Mouse (Mus musculus) embryo, embryonic 10 days (tissue): ENCODE results near the gene Heg1.
A peak's percentile ranks its signal among the peaks of the same experiment; 100 is the strongest.

Source experiments
- DNase-seq: peaks from one replicate; pipeline ENCODE4 v3.0.0-alpha.2; 2015; ENCODE audit warnings: low spot score

Gene Heg1

GRCm38 (mm10) chr16:33772809-33773208 is 88.6 kb downstream of the Heg1 start:
- DNase-seq: no peak

DNA sequence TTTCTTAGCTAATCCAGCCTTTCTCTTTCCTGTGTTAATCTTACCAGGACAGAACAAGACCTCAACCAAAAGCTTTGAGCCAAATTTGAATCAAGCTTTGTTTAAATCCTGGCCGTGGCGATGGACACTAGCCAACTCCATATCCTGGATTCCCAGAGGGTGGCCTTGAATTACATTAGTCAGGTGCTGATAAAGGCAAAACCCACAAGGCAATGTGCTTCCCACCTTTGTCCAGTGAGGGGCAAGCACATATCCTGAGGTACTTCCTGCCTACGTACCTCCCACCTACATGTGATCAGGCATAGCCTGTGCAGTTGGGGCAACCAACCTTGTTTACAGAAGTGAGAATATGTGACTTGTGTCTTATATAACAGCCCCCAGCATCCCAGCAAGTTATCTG is 90.8 kb downstream of the Heg1 start:
- DNase-seq: no peak

DNA sequence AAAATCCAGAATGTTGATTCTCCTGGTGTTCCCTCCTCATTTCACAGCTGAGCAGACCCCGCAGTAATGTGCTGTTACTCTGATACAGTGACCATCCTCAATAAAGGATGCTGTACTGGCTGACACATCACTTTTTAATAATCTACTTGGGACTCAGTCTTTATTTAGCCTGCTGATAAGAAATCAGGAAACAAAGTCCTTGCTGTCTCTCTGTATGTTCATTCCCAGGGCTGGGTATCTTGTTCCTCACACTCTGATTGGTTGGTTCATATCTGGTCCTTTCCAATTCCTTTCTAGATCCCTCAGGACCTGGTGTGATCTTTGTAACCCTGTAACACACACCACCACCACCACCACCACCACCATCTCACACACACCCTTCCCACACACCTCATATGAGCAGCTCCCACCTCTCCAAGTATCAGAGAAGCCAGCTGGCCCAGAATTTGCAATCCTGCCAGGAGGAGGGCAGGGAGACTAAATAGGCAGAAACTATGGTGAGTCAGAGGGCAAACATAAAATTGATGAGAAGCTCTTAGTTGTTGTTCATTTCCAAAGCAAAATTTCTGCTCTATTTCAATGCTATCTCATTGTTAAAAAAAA is 91.7 kb downstream of the Heg1 start:
- no peak for DNase-seq

- no peak for DNase-seq
These were observed 92.8 kb downstream of the Heg1 start for GRCm38 (mm10) chr16:33776766-33777529.

- DNase-seq: no peak
These were observed 93.4 kb downstream of the Heg1 start for GRCm38 (mm10) chr16:33777607-33778006.

- no peak for DNase-seq
These were observed 97.9 kb downstream of the Heg1 start for GRCm38 (mm10) chr16:33781789-33782728.

DNA sequence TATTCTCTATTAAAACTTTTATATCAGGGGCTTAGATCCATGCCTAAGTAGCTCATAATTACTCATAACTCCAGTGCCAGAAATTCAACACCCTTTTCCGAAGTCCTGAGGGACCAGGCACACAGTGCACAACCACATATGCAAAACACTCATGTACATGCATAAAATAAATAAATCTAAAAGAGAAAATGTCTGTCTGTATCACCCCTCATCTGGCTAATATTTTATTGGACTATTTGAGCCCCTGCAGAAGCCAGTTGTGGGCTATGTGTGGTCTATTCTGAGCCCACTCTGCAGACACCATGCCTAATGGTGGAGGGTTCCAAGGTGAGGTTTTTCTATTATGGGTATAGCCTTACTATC is 98.5 kb downstream of the Heg1 start:
- no peak for DNase-seq

GRCm38 (mm10) chr16:33784547-33784946 is 100.4 kb downstream of the Heg1 start:
- no peak for DNase-seq

GRCm38 (mm10) chr16:33785092-33785704 is 101.0 kb downstream of the Heg1 start:
- DNase-seq: no peak

DNA sequence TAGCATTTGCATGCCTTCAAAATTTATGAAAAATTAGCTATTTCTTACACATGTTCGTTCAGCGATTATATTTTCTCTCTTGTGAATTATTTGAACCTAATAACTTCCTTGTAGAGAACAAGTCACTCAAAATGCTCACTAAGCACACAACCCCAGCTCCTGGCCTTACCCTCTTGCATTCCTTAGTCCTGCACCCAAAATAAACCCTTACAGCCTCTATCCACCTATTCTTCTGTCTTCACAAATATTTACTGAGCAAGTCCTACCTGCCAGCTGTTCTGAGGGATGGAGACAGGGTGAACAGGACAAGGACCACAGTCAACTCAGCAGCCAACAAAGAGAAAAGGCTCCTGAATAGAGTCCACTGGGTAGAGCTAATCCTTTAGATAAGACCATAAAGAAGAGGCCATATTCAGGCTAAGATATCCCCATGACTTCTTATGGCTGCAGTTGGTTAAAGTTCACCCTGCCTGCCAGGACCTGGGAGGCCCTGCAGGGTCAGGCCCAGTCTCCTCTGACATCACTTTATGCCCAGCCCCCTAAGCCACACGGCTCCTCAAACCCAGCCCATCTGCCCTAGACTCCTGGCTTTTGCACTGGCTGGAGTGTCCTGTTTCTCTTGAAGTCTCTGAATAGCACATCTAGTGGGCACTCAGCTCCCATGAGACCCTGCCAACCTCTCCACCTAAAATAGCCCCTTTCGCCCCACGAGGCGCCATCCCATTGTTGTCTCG is 102.7 kb downstream of the Heg1 start:
- DNase-seq: no peak

DNA sequence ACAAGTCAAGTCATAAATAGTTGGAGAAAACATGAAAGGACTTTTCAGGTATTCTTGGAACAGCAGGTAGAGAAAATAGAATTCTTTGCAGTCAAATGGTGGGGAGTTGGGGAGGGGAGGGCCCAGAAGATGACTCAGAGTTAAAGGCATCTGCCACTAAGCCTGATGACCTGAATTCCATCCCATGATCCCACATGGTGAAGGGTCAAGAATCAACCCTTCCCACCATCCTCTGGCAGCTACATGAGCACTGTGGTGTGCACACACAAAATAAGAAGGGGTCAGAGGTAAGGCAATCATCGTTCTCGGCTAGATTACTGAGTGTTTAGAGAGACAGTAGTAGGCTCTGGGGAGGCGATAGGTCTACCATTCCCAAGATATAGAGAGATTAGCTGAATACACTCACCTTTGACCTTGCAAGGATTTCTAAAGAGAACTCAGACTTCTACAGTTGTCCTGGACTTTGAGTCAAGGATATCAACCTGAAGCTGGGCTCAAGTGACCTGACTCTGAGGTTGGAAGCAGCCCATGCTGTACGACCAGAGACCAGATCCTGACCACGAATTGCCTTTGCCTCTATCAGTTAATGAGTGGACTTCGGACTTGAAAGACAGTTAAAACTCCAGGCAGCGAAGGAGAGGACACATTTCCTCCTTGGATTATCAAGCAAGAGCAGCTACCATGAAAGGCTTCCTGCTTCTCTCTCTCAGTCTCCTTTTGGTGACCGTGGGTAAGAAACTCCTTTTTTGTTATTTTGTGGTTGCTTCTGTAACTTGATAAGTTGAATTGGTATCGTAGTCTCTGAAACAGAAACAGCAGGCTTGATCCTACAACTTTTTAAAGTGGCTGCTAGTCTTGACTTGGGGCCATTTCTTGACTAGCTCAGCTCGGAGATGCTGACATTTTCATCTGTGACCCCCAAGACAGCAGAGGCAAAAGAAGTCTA is 109.9 kb downstream of the Heg1 start, which contains the start of gene Muc13:
Muc13 (plus strand) TSS at position 192 of the 946 bp plus-strand sequence.
- DNase-seq: no peak

DNA sequence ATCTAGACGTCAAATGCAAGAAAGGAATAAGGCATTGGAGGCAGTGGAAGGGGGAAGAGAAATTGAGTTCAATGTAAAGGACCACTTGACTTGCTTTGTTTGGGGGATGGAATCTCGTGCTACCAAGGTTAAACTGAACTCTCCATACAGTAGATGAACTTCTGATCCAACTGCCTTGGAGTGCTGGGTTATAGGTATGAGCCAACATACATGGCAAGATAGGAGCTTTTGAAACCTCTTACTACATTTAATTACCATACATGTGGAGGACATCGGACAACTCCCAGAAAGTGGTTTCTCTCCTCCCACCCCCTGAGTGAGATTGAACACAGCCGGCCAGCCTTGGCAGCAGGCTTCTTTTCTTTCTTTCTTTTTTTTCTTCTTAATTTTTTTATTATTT is 110.9 kb downstream of the Heg1 start:
- DNase-seq: no peak

DNA sequence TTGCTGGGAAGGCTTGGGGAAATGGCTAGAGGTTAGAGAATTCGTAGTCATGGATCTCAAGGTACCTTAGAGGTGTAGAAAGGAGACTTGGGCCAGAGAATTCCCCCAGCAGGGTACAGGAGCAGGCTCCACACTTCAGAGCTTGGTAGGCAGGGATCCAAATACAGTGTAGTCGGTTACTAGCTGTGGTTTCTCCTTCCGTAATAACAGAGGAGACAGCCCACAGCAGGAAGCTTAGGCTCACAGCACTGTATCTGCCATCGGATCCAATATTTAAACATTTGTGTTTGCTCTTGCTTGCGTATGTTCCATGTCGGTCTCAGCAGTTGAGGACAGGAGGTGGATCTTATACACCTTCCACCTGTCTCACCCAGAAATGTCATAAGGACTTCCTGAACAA is 111.7 kb downstream of the Heg1 start:
- no peak for DNase-seq

- no peak for DNase-seq
These were observed 112.6 kb downstream of the Heg1 start for GRCm38 (mm10) chr16:33796756-33797155.

DNA sequence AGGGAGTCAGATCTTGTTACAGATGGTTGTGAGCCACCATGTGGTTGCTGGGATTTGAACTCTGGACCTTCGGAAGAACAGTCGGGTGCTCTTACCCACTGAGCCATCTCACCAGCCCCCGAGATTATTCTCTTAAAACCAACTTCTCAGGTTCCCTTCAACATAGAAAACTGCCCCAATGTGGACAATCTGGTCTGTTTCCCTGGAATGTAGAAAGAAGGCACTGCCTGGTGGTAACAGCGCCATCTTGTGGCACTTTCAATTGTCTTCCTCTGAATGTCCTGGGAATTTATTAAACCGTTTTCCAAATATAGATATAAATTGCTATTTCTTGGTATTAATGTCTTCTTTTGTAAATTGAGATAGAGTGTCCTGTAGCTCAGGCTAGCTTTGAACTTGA is 113.7 kb downstream of the Heg1 start:
- DNase-seq: peak; percentile 80

DNA sequence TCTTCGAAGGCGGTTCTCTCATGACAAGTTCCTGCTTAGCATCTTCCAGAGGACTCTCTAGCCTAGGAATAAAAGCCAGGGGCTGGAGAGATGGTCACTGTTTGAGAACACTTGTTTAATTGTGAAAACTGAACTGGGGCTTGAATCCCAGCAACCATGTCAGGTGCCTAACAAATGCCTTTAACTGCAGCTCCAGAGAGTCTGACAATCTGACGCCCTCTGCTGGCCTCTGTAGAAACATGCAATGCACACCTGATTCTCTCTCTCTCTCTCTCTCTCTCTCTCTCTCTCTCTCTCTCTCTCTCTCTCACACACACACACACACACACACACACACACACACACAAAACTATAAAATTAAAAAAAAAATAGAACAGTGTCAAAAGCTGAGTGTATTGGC is 125.8 kb downstream of the Heg1 start:
- DNase-seq: no peak

DNA sequence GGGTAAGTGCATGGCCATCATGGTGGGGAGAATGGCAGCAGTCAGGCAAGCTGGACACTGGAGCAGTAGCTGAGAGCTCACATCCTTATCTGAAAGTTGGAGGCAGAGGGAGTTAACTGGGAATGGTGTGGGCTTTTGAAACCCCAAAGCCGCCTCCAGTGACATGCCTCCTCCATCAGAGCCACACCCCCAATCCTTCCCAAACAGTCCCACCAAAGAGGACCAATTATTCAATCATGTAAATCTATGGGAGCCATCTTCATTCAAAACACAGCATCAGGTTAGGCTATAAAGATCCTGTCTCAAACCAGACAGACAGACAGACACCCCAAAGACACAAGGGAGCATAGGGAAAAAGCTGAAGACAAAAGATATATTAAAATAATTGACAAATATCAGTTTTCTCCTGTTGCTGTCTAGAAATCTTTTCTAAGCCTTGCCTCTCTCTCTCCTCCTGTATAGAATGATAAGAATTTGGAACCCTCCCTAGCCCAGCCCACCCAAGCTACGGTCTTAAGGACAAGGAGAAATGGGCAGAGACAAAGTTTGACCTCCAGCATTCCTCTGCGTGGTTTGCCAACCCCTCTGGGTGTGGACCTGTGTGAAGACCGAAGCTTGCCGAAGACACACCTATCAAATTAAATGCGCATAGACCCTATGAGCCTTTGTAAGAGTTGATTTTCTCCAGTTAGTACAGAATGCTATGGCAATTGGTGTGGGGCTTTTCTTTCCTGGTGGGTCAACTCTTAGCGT is 134.4 kb downstream of the Heg1 start:
- no peak for DNase-seq

DNA sequence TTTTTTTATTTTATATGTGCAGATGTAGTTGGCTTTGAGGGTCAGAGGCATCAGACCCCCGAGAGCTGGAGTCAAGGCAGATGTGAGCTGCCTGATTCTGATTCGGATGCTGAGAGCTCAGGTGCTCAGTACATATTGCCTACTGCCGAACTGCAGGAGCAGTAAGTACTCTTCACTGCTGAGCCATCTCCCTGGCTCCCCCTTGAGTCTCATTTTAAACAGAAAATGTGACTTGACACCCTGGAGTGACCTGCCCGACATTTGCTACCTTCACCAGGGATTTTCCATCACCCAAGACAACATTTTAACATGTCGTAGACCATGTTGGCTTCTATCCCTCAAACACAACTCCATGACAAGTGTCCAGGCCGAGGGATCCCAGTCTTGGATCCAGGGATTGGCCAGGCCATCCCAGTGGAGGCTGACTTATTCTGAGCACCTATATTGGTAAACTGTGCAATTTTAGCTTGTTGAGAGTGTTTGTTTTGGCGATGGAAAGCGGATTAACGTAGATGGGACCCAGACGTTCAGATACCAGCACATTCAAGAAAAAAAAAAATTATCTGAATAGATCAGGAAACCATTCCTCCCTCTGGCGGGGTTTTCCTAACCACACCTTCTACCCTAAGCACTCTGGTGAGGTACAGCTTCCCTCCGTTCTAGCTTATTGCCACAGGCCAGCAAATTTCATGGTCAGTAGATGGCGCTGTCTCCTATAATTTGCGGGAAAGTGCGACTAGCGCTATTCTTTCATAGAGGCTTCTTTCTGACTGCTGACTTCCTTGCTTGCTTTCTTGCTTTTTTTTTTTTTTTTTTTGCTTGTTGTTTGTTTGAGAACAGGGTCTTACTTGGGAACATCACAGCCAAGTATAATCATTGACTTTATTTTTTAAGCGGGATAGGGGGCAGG is 136.4 kb downstream of the Heg1 start:
- DNase-seq: peak; percentile 93
